Mouse (Mus musculus): ENCODE measurements at regions not wholly inside any gene's neighbourhood (a gene's known extent, or its start where the extent isn't known, plus 50 kb on each side); places are given as distances from the start of the nearest gene placed in this dataset.
A peak's percentile ranks its signal among the peaks of the same experiment; 100 is the strongest.

DNA sequence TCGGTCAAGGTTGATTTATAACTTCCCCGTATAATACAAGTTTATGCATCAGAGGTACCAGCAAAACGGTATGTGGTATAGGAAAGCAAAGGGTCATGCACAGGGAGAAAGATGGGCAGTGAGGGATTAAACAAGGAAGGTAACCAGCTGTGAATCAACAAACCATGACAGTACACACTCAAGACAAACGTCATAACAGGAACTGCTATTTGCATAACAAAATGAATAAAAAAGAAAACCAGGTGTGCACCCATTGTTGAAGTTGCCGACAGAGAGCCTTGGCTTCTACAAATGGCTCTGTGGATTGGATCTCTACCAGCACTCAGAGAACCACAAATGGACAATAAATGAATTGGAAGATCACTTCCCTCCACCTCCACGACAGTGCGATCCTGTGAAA is 170.1 kb upstream of the Dkk2 start:
- no peak for DNase-seq (ENCODE audit: low spot score in 2 of 2)

DNA sequence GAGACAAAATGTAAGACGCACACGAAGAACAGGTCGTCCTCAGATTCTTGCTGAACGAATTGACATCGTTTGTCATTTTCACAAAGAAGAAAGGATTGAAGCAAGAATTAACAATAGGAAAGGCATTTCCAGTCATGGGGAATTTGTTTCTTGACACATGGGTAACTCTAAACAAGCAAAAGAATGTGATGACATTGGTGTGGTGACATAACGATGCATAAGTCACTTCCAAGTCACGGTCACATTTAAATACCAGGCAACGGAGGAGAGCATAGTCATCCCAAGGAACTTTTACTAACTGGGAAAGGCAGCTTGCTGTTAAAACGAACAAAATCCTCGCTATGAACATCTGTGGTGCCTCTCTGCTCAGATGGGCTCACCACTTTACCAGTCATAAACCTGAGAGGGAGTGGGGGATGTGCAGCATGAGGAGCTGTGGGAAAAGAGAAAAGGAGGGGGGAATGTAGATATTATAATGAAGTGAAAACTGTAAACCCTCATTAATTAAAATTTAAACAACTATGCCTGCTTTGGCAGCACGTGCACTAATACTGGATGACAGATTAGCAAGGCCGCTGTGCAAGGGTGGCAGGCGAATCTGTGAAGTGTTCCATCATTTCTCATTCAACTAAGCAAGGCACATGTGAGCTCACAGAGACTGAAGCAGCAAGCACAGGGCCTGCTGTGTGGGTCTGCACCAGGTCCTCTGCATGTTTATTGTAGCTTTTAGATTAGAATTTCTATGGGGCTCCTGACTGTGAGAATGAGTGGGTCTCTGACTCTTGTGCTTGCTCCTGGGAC is 167.2 kb upstream of the Dkk2 start:
- no peak for DNase-seq (ENCODE audit: low spot score in 2 of 2)

DNA sequence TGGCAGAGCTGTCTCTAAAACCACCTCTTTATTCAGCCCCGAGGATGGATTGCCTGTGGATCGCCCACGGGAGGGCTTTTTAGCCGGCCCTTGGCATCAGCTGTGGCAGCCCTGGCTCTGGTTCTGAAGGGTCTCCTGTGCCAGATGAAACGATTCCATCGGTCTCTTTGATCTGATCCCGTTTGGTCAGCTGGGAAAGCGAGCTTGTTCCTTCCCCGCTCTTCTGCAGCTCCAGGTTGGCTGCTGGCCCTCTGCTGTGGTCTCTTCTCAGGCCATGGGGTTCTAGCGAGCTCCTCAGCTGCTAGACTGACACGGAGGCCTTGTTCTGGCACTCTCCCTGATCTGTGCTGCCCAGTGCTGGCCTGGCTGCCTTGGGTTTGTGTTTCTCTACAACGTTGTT is 165.6 kb upstream of the Dkk2 start:
- peak; percentile 2 to 45 for DNase-seq (ENCODE audit: low spot score in 2 of 2)

DNA sequence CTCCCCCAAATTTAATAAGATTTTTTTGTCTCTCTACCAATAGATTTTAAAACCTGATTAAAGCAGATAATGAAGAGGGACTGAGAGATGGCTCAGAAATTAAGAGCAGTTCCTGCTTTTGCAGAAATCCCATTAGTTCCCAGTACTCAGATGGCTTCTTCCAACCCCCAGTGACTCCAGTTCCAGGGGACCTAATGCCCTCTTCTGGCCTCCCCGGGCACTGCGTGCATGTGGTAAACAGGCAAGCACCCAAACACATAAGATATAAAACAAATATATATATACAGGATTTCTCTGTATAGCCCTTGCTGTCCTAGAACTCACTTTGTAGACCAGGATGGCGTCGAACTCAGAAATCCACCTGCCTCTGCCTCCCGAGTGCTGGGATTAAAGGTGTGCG is 163.9 kb upstream of the Dkk2 start:
- no peak for DNase-seq (ENCODE audit: low spot score in 2 of 2)

DNA sequence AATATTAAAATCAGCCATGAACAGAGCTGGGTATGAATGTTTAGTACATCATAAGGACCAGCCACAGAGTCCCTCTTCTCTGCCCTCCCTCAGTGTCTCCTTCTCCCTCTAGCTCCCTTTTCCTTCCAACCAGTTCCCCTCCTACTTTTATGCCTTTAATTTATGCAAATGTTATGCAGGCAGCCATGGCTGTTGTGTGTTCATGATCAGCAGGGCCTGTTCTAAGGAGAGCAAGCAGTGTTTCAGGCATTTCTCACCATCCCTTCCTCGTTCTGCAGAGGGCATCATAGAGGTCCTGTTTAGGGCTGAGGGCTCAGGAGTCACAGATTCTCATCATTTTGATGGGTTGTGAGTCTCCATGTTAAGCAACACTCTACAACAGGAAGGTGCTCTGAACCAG is 162.4 kb upstream of the Dkk2 start:
- no peak for DNase-seq (ENCODE audit: low spot score in 2 of 2)

DNA sequence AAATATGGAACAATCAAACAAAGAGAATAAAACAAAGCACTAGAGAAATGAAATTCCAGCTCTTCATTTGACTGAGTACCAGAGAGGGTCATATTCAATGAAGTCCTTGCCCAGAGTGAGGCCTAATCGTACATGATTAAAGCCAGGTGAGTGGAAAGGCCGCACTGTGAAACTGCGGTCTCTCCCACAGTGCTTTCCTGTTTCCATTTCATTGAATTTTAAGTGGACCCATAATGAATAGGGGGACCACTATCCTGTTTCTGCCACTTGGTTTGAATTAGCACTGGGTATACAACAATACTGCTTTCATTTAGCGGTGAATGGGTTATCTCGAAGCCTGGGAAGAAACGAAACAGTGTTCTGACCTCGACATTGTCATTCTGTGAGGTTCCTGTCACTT is 144.2 kb upstream of the Dkk2 start:
- DNase-seq (ENCODE audit: low spot score in 2 of 2) = no peak

DNA sequence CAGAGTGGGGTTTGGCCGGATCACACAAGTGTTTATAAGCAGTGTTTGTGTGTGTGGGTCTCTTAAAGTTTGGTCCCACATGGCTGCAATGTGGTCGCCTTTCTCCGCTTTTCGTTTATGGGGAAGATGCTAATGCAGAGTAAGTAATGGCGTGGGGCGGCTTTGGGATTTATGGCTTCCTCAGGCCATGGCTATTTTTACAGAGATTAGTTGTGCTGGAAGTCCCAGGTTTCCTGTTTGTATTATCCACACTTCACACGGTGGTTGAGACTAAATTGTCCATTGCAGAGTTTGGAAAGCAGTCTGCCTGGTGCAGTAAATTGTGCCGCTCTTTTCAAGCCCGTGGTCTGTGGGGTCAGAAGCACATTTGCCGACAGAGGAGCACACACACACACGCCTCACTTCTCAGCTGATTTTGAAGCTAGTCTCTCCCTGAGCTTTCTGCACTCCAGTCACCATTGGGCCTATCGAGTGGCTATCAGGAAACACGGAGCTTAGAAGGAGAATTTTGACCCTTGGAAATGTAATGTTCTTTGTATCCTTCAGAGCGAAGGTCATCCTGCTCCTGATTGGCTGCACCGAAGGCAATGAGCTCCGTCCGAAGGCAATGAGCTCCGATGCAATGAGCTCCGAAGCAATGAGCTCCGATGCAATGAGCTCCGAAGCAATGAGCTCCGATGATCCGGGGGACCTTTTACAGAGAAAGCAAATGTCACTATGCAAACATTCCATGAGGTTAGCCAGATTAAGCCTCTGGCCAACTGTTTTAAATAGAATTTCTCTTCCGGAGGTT is 142.9 kb upstream of the Dkk2 start:
- DNase-seq (ENCODE audit: low spot score in 2 of 2) = no peak

DNA sequence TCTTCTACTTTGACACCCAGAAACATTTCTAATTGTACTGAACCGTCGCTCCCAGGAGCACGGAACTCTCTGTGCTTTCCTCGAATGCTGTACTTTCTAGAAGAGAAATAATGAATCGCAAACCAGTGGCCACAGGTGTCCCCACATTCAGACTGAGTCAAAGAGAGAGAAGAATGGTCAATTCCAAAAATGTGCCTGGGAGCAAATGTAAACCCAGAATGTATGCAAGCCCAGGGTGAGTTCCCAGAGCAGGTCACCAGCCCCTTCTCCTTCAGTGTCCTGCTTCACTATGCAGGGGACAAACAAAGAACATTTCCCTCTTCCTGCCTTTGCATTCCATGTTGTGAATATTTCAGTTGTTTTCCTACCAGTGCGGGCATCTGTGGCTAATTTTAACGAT is 141.7 kb upstream of the Dkk2 start:
- DNase-seq (ENCODE audit: low spot score in 2 of 2) = no peak

DNA sequence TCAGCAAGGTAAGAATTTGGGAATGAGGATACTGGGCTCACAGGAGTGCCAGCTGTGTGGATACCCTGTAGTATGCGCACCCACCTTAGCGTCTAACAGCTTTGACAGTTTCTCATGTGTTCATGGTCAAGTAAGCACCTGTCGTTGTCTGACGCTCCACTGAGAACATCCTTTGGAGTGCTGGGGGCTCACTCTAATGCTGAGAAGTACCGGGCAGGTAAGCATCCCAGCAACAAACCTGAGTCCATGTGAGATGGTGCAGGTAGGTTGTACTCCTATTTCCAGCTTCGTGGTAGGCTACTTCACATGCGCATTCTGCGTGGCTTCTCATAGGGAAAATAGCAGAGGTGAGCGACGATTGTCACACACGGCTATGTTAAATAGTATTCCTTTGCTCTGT is 129.3 kb upstream of the Dkk2 start:
- DNase-seq (ENCODE audit: low spot score in 2 of 2) = no peak

DNA sequence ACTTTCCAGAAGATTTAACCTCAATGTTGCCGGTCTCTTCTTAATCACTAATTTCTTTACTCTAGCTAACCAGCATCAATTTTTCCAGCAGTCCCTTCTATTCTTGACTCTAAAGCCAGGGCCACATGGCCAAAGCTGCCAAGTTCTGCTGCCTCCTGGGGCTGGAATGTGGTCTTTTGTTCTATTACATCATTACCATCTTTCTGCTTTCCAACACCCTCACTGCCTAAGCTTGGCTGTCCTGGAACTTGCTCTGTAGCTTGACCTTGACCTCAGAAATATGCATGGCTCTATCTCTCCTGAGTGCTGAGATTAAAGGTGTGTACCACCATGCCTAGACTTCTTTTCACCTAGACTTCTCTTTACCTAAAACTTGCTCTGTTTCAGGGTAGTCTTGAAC is 124.5 kb upstream of the Dkk2 start:
- no peak for DNase-seq (ENCODE audit: low spot score in 2 of 2)

DNA sequence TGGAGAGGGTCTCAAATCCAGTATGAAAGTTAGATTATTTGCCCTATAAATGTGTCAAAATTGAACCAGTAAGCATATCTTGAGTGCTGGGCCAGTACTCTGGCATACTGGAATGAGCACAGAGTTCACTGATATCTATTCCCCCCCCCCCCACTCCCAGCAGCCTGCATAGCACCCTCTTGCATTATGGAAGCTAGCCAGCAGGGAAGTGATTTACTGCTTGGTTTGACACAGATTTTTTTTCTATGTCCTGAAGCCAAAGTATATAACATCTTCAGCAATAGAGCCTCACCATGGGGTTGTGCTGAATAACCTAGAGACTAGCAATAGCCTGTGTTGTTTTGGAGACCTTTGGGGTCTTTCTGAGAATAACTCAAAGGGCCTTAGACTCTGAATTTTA is 123.5 kb upstream of the Dkk2 start:
- no peak for DNase-seq (ENCODE audit: low spot score in 2 of 2)

DNA sequence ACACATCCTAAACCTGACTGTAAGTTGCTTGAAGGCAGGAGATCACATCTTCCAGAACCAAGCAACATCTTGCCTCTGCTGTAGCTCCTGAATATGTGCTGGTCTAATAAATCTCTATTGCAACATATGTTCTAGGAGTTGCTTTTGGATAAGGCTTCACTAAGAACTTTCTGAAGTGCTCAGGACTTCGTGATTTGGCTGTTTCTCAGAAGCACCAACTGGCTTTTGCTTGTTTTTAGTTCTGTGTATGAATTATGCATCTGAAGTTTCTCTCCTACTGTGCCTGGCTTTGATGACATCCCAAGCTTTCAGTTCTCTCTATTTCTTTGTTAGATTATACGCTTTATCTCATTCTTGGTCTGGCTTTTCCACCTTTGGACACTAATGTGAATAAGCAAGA is 122.2 kb upstream of the Dkk2 start:
- peak in 1 of 2 experiments; percentile 15 for DNase-seq (ENCODE audit: low spot score in 2 of 2)

DNA sequence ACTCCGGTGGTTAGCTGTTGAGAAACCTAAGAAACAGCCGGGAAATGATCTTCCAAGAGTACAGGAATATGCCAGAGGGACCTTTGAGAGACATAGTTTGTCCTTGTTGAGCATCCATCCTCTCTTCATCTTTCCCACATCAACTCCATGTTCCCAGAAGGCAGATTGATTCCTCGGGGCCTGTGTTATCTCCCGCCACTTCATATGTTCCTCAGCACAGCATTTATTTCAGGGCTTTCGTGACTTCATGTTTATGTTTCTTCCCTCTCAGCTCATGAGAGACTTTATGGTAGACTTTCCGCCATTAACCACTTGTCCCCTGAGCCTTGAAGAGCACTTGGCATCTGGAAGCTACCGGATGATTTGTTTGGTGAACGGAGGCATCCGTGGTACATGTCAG is 120.1 kb upstream of the Dkk2 start:
- no peak for DNase-seq (ENCODE audit: low spot score in 2 of 2)

DNA sequence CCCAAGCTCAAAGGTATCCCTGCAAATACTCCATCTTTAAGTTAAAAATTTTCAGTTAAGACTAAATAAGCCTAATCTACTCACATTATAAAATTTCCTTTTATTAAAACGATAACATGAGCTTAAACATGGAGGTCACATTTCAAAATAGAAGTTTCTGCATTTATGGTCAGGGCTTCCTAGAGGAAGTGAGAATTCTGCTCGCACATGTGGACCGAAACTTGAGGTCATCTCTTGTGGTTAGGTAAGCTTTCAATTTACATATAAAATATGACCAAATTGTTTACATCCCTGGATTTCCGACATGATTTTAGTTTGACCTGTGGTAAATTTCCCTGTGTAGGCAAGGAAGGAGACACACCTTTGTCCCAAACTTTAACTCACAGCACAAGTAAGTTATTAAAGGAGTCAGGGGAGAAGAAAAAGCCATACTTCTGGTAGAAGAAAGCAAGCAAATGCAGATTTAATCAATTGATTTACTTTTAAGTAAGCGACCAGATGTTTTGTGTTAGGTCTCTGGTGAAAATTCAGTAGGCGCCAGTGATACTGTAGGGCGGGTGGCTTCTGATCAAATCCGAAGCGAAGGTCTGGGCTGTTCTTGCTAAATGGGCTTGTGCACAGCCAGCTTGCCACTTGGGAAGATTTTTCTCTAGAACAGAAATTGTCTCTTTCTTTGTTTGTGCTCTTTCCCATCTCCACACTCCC is 119.5 kb upstream of the Dkk2 start:
- DNase-seq (ENCODE audit: low spot score in 2 of 2) = no peak

DNA sequence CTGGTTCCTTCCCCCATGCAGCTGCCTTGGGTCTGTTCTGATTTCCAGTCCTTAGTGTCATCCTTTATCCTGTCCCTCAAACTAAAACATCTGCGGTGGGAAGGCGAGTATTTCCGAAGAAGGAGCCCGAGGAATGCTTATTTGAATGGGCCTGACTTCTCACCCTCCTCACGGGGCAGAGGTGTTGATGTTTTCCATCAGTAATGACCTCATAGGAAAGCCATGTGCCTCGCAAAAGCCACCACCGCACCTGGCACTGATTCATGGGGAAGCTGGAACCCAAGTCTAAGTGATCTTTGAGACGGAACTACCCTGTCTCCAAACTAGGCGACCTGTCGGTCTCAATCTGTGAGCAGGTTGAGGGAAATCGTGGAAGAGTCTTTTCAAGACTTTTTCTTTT is 117.8 kb upstream of the Dkk2 start:
- DNase-seq (ENCODE audit: low spot score in 2 of 2) = no peak

DNA sequence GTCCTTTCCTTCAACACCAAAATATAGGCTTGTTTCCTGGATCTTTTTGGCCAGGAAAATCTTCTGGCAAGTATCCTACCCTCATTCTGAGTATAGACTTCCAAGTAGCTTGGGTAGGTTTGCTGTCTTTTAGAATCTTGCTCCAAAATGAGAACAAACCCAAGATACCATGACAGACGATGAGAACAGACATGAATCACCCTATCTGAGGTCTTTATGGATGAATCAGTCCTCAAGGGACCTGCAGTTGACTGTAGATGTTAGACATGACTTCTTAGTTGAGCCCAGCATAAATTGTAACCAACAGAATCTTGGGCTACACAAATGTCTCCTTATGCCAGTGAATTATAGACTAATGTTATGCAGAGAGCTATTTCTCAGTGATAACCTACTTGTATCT is 114.3 kb upstream of the Dkk2 start:
- DNase-seq (ENCODE audit: low spot score in 2 of 2) = no peak

DNA sequence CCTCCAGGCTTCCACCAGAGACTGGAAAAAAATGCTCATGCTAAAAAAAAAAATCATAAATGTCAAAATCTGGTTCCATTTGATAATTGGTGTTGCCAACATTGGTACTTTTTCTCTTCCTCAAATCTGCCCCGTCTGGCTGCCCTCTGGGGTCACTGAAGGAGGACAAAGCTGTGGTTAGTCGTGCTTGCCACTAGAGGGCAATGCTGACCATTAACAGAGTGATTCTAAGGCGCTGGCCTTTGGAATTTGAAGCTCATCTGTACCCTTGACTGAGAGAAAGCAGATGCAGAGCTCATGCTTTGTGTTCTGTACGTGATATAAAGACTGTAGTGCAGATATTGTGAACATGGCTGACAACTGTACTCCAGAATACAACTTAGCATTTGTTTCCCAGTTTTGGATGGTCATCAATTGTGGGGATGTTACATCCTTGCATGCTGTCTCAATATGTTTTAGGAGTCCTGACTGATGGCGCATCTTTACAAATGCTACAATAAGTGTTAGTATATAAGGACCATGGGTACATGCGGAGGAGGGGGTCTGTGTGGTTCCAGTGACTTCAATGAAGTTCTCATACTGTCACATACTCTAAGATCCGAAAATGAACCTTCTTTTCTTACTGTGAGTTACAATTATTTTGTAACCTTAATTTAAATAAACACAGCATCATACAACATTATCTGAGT is 109.0 kb upstream of the Dkk2 start:
- peak; percentile 10 to 55 for DNase-seq (ENCODE audit: low spot score in 2 of 2)

DNA sequence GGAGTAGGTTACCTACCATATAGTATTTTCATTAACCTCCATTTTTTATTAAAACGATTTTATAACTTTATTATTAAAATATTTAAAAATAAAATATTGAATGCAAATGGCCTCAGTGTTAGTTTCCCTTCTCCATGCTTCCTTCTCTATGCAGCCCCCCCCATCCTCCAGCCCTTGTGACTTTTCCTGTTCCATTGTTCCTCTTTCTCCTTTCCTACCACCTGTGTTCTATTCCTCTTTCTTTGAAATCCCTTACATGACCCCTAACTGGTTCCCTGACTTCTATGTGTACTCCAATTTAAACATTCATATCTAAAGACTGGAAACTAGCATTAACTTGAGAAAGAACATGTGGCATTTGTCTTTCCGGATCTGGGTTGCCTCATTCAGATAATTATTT is 101.8 kb upstream of the Dkk2 start:
- no peak for DNase-seq (ENCODE audit: low spot score in 2 of 2)

DNA sequence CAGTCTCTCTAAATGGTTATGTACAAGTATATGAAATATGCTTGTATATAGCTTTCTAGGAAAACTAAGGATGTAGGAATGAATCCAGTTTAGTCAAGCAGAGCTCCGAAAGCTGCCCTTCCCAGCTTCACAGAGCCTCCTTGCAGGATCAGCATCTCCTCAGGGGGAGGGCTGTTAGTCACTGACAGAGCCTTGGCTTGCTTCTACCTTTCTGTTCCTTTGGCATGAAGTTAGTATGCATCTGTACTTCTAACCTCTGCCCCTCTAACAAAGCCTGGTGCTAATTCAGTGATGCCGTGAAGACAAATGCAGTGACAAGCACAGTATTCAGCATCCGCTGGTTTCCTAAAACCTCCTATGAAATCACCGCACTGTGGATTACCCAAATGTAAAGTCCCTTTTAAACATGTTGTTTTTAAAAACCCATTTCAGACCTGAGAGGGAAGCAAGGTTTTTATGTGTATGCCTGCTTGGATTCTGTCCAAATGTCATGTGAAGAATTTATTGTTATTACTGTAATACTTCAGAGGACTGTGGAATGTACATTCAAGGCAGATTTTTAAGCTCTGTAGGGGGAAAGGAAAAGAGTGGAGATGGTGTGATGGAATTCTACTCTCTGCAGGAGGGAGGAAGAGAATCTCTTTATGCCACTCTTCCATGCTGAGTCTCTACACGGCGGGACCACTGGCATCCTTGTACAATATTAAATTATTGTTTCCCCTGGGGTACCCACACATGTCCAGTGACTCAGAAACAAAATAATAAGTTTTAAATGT is 86.1 kb upstream of the Dkk2 start:
- no peak for DNase-seq (ENCODE audit: low spot score in 2 of 2)

DNA sequence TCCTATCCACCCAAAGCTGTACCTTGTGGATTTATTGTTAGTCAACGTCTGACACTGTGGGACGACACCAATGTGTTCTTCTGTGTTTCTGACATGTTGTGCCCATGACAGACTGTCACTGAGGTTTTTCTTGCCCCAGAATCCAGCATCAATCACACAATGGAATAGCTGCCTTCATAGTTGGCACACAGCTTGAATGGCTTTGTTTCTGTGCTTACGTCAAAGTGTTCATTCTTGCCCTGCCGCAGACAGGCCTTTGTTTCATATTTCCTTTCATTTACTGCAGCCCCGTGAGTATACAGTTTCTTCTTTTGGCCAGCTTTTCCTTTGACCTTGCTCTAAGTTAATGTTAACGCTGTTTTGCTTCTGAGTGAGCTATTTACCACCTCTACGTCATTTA is 78.9 kb upstream of the Dkk2 start:
- DNase-seq (ENCODE audit: low spot score in 2 of 2) = no peak

DNA sequence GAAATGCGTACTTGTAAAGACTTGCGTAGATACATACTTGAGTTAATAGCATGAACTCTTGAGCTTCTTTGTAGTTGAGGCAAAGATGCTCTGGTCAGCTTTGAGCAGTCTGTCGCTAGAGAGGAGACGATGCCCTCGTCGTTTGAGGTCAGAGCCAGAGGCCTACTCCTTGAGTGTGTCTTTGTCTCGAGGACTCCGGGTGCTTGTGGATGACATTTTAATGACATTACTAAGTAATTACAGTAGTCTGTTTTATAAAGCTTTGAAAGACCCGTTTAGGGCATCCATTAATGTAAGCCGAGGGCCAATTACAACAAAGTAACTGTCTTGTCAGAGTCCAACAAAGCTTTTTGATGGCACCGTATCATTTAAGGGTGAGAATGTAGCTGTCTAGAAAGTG is 78.2 kb upstream of the Dkk2 start:
- no peak for DNase-seq (ENCODE audit: low spot score in 2 of 2)

All from layer of hippocampus, adult 18-20 months (tissue).